Mouse (Mus musculus) kidney, embryonic 15.5 days (tissue): ENCODE measurements at regions not wholly inside any gene's neighbourhood (a gene's known extent, or its start where the extent isn't known, plus 50 kb on each side); places are given as distances from the start of the nearest gene placed in this dataset.

Source experiments
- ATAC-seq: fragments of 200-750 bp; cut with Nextera tagmentation; replicated peaks from 2 replicates; pipeline ENCODE4 v1.8.0; 2017; ENCODE audit warnings: moderate TSS enrichment; ENCODE audit not compliant: low FRiP score
- H3K27ac ChIP-seq: fragments of 300-500 bp; sonication (generic); 2 replicates; pipeline ENCODE4 v1.5.1; 2015; ENCODE audit warnings: mild to moderate bottlenecking, inconsistent platforms
- H3K27me3 ChIP-seq: fragments of 300-500 bp; sonication (generic); 2 replicates; pipeline ENCODE4 v1.6.1; 2015; ENCODE audit warnings: inconsistent platforms
- H3K36me3 ChIP-seq: fragments of 300-500 bp; sonication (generic); 2 replicates; pipeline ENCODE4 v1.6.1; 2015; ENCODE audit warnings: inconsistent platforms
- H3K4me1 ChIP-seq: fragments of 300-500 bp; sonication (generic); 2 replicates; pipeline ENCODE4 v1.6.1; 2015; ENCODE audit warnings: inconsistent platforms
- H3K4me2 ChIP-seq: fragments of 300-500 bp; sonication (generic); 2 replicates; pipeline ENCODE4 v1.6.1; 2015; ENCODE audit warnings: moderate library complexity, mild to moderate bottlenecking, inconsistent platforms
- H3K4me3 ChIP-seq: fragments of 300-500 bp; sonication (generic); replicated peaks from 2 replicates; pipeline ENCODE4 v1.5.1; 2015; ENCODE audit warnings: mild to moderate bottlenecking, inconsistent platforms
- H3K9ac ChIP-seq: fragments of 300-500 bp; sonication (generic); 2 replicates; pipeline ENCODE4 v1.6.1; 2015; ENCODE audit warnings: mild to moderate bottlenecking, inconsistent platforms
- H3K9me3 ChIP-seq: fragments of 300-500 bp; sonication (generic); replicated peaks from 2 replicates; pipeline ENCODE4 v1.6.1; 2016; ENCODE audit warnings: inconsistent platforms
- WGBS: fragments of 180-500 bp; shearing (Covaris S2); methylation state at CpG from one replicate; pipeline ENCODE4 v1.1.7; 2015; ENCODE audit warnings: mixed read lengths; 5-methylcytosine and 5-hydroxymethylcytosine counted together

DNA sequence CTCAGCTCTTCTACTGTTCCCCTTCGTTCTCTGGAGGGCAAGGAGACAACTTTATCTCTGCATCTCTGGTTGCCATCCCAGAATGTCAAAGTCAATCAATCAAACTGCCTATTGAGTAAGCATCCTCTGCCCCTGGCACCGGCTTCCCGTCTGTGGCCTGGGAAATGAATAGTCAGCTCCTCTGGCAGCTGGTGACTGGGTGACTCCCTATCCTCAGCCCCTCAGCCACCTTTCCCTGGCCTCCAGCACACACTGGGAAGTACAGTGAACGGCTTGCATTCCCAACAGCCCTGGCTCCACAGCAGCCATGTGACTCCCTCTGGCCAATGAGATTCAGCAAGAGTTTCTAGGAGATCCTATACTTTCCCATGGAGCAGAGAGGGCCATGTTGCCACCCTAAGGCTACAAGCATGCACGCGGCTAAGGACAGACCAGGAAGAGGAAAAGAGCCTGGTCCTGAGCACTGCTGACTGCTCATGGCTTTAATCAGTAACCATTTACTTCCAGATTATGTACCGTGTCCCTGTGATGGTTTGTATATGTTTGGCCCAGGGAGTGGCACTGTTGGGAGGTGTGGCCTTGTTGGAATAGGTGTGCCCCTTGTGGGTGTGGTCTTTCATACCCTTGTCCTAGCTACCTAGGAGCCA is 119.6 kb downstream of the Inhbb start:
- Histone ChIP-seq H3K27me3 (no peaks in the 10 kb centered on the region), H3K9ac (no peak overlapping the region), H3K9me3 (no peaks in the 10 kb centered on the region), H3K4me3 (no peak overlapping the region), H3K4me2 (no peak overlapping the region), H3K27ac (no peak overlapping the region), H3K36me3 (no peaks in the 10 kb centered on the region), H3K4me1 (peaks cover 20% of the 10 kb centered on the region)
- peak; percentile 64 for ATAC-seq
- 54% methylated on average over 7 of the region's 7 CpGs for WGBS

DNA sequence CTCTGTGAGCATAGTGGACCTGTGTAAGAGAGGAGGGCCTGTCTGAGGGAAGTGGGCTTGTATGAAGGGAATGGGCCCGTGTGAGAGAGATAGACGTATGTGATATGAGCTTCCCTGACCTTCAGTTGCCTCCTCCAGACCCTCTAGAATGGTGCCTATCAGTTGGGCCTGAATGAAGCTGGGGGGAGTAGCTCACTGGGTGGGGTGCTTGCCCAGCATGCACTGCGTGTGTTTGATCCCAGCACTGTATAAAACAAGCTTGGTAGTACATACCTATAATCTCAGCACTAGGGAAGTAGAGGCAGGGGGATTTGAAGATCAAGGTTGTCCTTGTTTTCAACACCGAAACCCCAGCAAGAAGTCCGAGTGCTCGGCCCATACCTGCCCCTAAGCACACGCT is 120.1 kb downstream of the Inhbb start:
- Histone ChIP-seq H3K27ac (no peak overlapping the region), H3K9me3 (no peaks in the 10 kb centered on the region), H3K27me3 (no peaks in the 10 kb centered on the region), H3K36me3 (no peaks in the 10 kb centered on the region), H3K4me2 (no peak overlapping the region), H3K9ac (no peak overlapping the region), H3K4me1 (peaks cover 20% of the 10 kb centered on the region), H3K4me3 (no peak overlapping the region)
- 90% methylated on average over 7 of the region's 7 CpGs for WGBS
- no peak for ATAC-seq

DNA sequence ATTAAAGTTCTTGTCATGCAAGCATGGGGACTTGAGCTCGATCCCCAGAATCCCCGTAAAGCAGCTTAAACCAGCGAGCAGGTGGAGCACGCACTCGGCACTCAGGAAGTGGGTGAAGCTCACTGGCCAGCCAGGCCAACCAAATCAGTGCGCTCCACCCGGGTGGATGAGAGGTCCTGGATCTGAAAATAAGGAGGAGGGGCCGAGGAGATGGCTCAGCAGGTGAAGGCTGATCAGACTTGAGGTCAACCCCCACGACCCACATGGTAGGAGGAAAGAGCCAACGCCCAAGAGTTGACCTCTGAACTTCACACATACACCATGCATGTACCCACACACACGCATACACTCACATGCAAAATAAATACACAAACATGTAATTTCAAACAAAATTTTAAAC is 120.8 kb downstream of the Inhbb start:
- H3K4me2 ChIP-seq = no peak overlapping the region
- H3K4me3 ChIP-seq = no peak overlapping the region
- no peak overlapping the region for H3K27ac ChIP-seq
- no peaks in the 10 kb centered on the region for H3K36me3 ChIP-seq
- H3K9ac ChIP-seq = no peak overlapping the region
- H3K27me3 ChIP-seq = no peaks in the 10 kb centered on the region
- no peaks in the 10 kb centered on the region for H3K9me3 ChIP-seq
- 88% methylated on average over 11 of the region's 11 CpGs for WGBS
- ATAC-seq = no peak
- peaks cover 20% of the 10 kb centered on the region for H3K4me1 ChIP-seq

DNA sequence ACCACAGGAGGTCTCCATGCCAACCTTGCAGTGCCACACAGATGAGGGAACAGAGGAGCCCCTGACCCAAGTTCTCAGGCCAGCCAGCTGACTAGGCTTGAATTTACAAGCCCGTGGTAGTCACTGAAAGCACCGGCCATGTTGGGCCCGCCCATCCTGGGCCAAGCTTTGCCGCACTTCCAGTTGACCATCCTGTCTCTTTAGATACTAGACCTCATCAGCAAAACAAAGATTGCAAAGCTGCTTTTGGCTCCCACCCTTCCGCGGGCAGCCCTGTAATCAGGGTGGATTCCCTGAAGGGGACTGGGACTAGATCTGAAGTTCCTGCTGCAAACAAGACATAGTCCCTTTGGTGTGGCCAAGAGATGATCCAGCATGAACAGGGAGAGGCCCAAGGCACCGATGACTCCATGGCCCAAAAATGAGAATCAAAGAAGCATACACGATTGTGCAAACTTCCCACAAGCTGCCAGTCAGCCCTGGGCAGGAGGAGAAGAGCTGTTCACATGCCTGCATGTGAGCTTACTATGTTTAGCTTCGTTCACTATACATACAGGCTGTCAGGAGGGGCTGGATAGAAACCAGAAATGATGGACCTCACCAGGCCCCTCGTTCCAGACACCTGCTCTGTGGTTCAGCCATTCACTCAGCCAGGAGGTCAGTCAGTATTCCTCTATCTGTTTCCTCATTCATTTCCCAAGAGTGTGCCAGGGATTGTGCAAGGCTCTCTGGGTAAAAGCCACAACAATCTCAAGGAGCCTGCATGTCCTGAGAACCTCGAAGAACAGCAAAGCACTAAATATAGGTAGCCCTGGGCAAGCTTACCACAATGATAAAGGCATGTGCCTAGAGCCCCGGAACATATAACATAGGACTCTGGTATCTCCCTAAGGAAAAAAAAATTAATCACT is 122.0 kb downstream of the Inhbb start:
- Histone ChIP-seq H3K27ac (no peak overlapping the region), H3K4me1 (peaks cover 15% of the 10 kb centered on the region), H3K9ac (no peak overlapping the region), H3K4me2 (no peak overlapping the region), H3K27me3 (no peaks in the 10 kb centered on the region), H3K36me3 (no peaks in the 10 kb centered on the region), H3K9me3 (no peaks in the 10 kb centered on the region), H3K4me3 (no peak overlapping the region)
- 83% methylated on average over 12 of the region's 12 CpGs for WGBS
- ATAC-seq = no peak

DNA sequence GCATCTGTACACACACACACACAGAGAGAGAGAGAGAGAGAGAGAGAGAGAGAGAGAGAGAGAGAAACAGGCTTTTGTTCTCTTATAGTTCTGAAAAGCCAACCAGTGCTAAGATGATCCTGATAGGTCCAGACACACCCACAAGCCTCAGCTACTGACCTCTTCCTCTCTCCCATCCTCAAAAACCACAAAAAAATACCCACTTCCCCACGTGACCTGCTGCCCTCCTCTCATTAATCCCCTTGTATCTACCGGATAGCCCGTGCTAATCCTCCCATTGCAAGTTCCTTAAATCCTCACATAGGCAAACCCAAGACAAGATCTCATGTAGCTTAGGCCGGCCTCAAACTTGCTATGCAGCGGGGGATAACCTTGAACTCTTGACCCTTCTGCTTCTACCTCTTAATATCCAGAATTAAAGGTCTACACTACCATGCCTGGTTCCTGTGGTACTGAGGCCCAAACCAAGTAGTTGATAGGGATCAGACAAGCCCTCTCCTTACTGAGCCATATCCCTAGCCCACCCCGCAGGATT is 123.3 kb downstream of the Inhbb start:
- Histone ChIP-seq H3K27me3 (no peaks in the 10 kb centered on the region), H3K27ac (no peak overlapping the region), H3K4me1 (peaks cover 6% of the 10 kb centered on the region), H3K9me3 (no peaks in the 10 kb centered on the region), H3K4me2 (no peak overlapping the region), H3K9ac (no peak overlapping the region), H3K4me3 (no peak overlapping the region), H3K36me3 (no peaks in the 10 kb centered on the region)
- no peak for ATAC-seq
- 84% methylated on average over 6 of the region's 6 CpGs for WGBS

DNA sequence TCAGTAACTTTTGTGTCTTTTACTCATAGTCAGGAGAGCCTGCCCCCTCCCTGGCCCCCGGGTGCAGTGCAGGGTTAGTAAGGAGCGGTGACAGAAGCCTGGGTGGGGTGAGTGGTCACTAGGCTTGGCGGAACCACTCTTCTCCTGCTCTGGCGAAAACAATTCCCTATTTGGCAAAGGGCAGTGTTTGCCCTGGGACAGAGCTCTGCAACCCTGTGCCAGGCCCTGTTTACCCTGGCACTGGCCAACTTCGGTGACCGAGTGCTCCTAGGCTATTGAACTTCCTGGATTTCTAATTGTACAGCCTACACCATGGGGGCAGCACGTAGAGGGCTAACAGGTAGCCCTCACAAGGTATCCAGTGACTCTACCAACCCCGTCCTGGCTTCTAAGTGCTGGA is 126.9 kb downstream of the Inhbb start:
- no peaks in the 10 kb centered on the region for H3K27me3 ChIP-seq
- no peak overlapping the region for H3K9ac ChIP-seq

DNA sequence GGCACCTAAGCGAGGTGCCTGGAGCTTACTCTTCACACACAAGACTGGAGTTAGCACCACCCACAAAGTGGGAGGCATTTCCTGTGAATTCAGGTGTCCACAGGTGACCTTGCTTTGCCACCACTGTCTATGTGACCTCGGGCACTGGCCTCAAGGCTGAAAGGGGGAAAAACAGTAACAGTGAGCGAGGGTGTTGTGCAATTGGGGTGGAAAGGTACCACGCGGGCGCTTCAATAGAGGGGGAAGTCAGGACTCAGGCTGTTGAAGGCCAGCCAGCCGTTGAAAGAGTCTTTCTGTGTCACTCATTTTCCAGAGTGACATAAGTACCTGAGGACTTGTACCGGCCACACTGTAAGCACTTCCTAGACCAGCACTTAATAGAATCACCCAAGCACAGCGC is 128.2 kb downstream of the Inhbb start:
- Histone ChIP-seq H3K4me3 (no peak overlapping the region), H3K4me2 (no peak overlapping the region), H3K27ac (no peak overlapping the region), H3K9me3 (no peaks in the 10 kb centered on the region), H3K36me3 (no peaks in the 10 kb centered on the region), H3K9ac (no peak overlapping the region), H3K4me1 (peaks cover 6% of the 10 kb centered on the region), H3K27me3 (no peaks in the 10 kb centered on the region)
- 0 out of 2 replicates have a peak, but pooled peaks have one; percentile 17 for ATAC-seq
- 73% methylated on average over 9 of the region's 9 CpGs for WGBS

More for the DNA sequence above, 126.9 kb downstream of the Inhbb start:
- 88% methylated on average over 8 of the region's 8 CpGs for WGBS
- Histone ChIP-seq H3K9me3 (no peaks in the 10 kb centered on the region), H3K27ac (no peak overlapping the region), H3K4me3 (no peak overlapping the region), H3K4me2 (no peak overlapping the region), H3K4me1 (peaks cover 4% of the 10 kb centered on the region), H3K36me3 (no peaks in the 10 kb centered on the region)
- ATAC-seq = no peak

DNA sequence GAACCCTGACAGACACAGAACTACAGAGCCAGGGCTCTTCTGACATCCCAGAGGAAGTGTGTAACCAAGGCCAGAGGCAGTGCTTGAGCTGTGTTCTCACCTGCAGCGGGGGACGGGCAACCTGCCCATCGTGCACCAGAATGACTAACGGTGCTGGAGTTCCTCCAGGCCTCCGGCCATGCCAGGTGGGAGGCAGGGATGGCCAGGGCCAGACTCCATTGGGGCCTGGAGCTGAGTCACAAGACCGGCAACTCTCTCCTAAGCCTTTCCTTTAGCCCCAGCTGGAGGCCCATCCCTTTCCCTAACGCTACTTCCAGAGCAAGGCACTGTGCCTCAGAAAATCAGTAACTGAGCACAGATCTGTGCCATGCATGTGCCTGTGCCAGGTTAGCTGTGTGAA is 129.8 kb downstream of the Inhbb start:
- Histone ChIP-seq H3K9me3 (no peaks in the 10 kb centered on the region), H3K4me1 (peaks cover 6% of the 10 kb centered on the region), H3K27ac (no peak overlapping the region), H3K9ac (no peak overlapping the region), H3K36me3 (no peaks in the 10 kb centered on the region), H3K4me2 (no peak overlapping the region), H3K4me3 (no peak overlapping the region), H3K27me3 (no peaks in the 10 kb centered on the region)
- ATAC-seq = no peak
- WGBS = 70% methylated on average over 7 of the region's 7 CpGs

DNA sequence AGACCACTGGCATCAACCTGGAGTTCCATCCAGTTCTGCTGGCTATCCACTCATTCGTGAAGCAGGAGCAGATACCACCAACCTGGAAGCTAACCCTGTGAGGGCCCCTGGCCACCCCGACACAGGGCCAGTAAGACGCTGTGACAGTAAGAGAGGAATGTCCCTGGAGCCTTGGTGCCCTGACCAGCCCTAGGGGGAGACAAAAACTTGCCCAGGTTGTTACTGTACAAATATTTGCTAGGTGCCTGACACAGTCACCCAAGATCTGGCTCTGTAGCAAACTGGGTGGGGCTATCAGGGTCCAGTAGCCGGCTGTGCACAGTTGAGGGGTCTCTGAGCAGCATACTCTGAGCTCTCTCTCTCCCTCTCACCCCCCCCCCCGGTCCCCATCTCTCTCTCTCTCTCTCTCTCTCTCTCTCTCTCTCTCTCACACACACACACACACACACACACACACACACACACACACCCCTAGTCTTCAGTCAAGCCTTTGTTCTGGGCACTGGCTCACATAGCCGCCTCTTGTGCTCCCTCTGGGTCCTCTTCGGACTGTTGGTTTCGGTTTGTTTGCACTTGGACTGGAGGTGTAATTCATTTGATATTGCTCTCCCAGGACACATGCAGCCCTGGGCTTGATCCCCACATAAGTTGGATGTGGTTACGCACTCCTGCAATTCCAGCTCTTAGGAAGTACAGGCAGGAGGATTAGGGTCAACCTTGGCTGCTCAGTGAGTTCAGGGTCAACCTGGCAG is 131.7 kb downstream of the Inhbb start:
- Histone ChIP-seq H3K4me2 (0 out of 2 replicates have a peak overlapping the region, but pooled peaks have one; percentile 1), H3K36me3 (no peaks in the 10 kb centered on the region), H3K9me3 (no peaks in the 10 kb centered on the region), H3K9ac (no peak overlapping the region), H3K27me3 (no peaks in the 10 kb centered on the region), H3K27ac (no peak overlapping the region), H3K4me3 (no peak overlapping the region), H3K4me1 (peaks cover 6% of the 10 kb centered on the region)
- peak; percentile 68 for ATAC-seq
- 45% methylated on average over 7 of the region's 9 CpGs for WGBS

DNA sequence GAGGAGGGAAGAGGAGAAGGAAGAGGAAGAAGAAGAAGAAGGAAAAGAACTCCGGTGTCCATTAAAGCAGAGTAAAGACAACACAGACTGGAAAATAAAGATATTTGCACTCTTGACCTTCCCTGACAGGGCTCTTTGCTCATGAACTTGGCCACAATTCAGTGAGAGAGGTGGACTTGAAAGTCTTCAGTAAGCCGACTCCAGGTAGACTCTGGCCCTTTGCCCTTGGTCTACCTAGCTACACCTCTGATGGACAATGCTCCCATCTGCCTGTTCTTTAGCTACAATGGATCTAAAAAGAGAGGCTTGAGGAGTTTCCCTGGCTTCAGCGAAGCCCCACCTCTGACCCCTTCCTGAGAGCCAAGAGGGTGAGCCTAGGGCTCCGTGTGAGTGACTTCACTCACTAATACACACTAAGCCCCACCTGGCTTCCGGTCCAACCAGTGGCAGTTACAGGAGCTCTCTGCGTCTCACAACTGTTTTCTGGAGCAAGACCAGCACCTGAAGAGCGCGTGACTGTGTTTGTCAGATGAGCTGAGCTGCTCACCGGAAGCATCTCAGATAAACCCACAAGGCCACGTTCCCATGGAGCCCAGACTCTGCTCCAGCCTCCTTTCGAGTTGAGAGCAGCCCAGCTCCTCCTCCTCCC is 132.4 kb downstream of the Inhbb start:
- Histone ChIP-seq H3K4me1 (peaks cover 6% of the 10 kb centered on the region), H3K27me3 (no peaks in the 10 kb centered on the region), H3K27ac (no peak overlapping the region), H3K9me3 (no peaks in the 10 kb centered on the region), H3K36me3 (no peaks in the 10 kb centered on the region), H3K9ac (no peak overlapping the region), H3K4me2 (no peak overlapping the region), H3K4me3 (no peak overlapping the region)
- WGBS = 80% methylated on average over 11 of the region's 11 CpGs
- ATAC-seq = no peak

DNA sequence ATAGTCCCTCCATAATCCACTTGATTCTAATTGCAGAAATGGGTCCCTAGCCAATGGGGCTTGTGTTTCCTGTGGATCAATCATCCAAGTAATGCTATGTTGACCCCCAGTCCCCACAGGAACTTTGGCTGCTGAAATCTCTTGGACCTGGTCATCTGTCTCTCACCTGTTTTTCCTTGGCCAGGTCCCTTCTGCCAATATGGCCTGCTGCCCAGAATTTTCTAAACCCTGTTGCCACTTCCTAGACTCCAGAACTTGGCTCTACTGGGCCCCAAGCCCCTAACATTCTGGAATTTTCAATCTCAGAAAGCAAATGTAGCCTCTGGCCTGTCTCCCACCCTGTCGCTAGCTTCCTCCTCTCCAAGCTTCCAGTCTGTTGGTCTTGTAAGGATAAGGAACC is 139.6 kb downstream of the Inhbb start:
- Histone ChIP-seq H3K4me2 (no peak overlapping the region), H3K27me3 (no peaks in the 10 kb centered on the region), H3K9me3 (no peaks in the 10 kb centered on the region), H3K4me1 (no peaks in the 10 kb centered on the region), H3K27ac (no peak overlapping the region), H3K4me3 (no peak overlapping the region), H3K9ac (no peak overlapping the region), H3K36me3 (no peaks in the 10 kb centered on the region)
- WGBS = 92% methylated on average over 1 of the region's 1 CpGs
- ATAC-seq = no peak
